Mouse (Mus musculus) ovary, postnatal 14 days (tissue): Measurements from ENCODE around the gene Ahcyl2.

Experiments
- DNase-seq: peaks from one replicate; pipeline ENCODE4 v3.0.0; 2022; ENCODE audit warnings: low spot score

Ahcyl2 gene

GRCm38 (mm10) chr6:29853213-29853899 is 85.5 kb downstream of the Ahcyl2 start:
- DNase-seq, result peak; percentile 83

- no peak for DNase-seq
Measured at GRCm38 (mm10) chr6:29853900-29854390, 86.1 kb downstream of the Ahcyl2 start.

- DNase-seq, result no peak
Measured at GRCm38 (mm10) chr6:29858619-29859018, 90.8 kb downstream of the Ahcyl2 start.

- DNase-seq, result no peak
Measured at GRCm38 (mm10) chr6:29859344-29859743, 91.5 kb downstream of the Ahcyl2 start.

- DNase-seq, result no peak
Measured at GRCm38 (mm10) chr6:29860238-29860637, 92.4 kb downstream of the Ahcyl2 start.

- DNase-seq, result no peak
Measured at GRCm38 (mm10) chr6:29864926-29865325, 97.1 kb downstream of the Ahcyl2 start.

- DNase-seq, result no peak
Measured at GRCm38 (mm10) chr6:29866935-29867724, 99.3 kb downstream of the Ahcyl2 start.

- no peak for DNase-seq
Measured at GRCm38 (mm10) chr6:29868341-29868895, 100.6 kb downstream of the Ahcyl2 start.

GRCm38 (mm10) chr6:29873654-29874053 is 105.8 kb downstream of the Ahcyl2 start:
- DNase-seq, result no peak

- DNase-seq, result no peak
Measured at GRCm38 (mm10) chr6:29875576-29875975, 107.8 kb downstream of the Ahcyl2 start.

GRCm38 (mm10) chr6:29876782-29877181 is 109.0 kb downstream of the Ahcyl2 start:
- no peak for DNase-seq

GRCm38 (mm10) chr6:29879579-29879978 is 111.8 kb downstream of the Ahcyl2 start:
- DNase-seq, result no peak

GRCm38 (mm10) chr6:29880796-29881195 is 113.0 kb downstream of the Ahcyl2 start:
- DNase-seq, result no peak

GRCm38 (mm10) chr6:29881936-29882335 is 114.1 kb downstream of the Ahcyl2 start:
- DNase-seq, result no peak

- DNase-seq, result no peak
Measured at GRCm38 (mm10) chr6:29882870-29883269, 115.1 kb downstream of the Ahcyl2 start.

GRCm38 (mm10) chr6:29891151-29891550 is 123.3 kb downstream of the Ahcyl2 start:
- DNase-seq, result no peak

- no peak for DNase-seq
Measured at GRCm38 (mm10) chr6:29896976-29897375, 129.2 kb downstream of the Ahcyl2 start.

- DNase-seq, result no peak
Measured at GRCm38 (mm10) chr6:29901450-29901849, 133.6 kb downstream of the Ahcyl2 start.

GRCm38 (mm10) chr6:29902256-29902655 is 134.4 kb downstream of the Ahcyl2 start:
- DNase-seq, result no peak

- no peak for DNase-seq
Measured at GRCm38 (mm10) chr6:29903343-29903914, 135.6 kb downstream of the Ahcyl2 start.

- DNase-seq, result no peak
Measured at GRCm38 (mm10) chr6:29904281-29904680, 136.5 kb downstream of the Ahcyl2 start.

- DNase-seq, result no peak
Measured at GRCm38 (mm10) chr6:29910631-29911030, 142.8 kb downstream of the Ahcyl2 start.

- DNase-seq, result no peak
Measured at GRCm38 (mm10) chr6:29913673-29914072, 145.9 kb downstream of the Ahcyl2 start.
